Mouse (Mus musculus) gastrocnemius, postnatal 25 days (tissue): ENCODE measurements at regions not wholly inside any gene's neighbourhood (a gene's known extent, or its start where the extent isn't known, plus 50 kb on each side); places are given as distances from the start of the nearest gene placed in this dataset.

Source experiments
- DNase-seq: peaks from one replicate; pipeline ENCODE4 v3.0.0; 2022

DNA sequence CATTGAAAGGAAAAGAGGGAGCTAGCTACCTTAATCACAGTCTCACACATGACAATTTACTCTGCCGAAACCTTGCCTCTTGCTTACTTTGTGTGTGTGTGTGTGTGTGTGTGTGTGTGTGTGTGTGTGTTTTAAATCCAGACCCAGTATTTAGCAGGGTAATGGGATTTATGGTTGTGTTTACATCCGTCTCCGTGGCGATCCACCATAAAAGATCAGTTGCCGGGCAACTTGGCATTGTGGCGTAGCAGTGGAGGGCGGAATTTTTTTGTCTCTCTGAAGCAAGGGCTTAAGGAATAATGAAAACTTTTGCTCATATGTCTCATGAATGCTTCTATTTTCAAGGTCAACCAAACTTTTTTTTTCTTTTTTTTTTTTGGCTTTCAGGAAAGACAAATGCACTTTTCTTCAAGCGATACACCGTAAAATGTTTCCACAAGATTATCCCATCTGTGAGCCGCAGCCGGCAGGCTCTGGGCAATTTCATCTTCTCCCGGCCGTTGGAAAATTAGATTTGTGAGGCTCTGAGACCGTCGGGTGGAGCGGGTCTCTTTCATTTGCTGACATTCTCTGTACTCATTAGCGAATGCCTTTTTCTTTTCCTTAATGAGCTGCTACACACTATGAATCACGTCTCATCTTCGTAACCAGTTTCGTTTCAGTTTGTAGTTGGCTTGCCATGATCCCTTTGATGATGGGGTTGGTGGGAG, 53.9 kb upstream of the Ptch1 start:
- no peak for DNase-seq

DNA sequence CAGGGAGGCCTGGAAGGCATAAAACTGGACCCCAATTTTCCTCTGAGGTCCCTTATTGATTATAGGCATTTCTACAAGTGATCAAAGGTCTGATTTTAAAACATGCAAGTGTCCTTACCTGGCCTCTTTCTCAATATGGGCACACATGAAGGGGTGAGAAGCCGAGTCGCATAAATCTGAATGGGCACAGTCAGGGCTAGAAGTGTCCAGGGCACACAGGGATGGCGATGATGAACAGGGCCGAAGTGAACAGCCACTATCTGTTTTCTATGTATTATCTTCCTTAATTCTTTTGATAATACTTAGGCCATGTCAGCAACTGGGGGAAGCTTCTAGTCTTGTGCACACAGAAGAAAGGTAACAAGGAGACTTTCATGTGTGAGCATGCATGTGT, 54.5 kb upstream of the Ptch1 start:
- DNase-seq = no peak

DNA sequence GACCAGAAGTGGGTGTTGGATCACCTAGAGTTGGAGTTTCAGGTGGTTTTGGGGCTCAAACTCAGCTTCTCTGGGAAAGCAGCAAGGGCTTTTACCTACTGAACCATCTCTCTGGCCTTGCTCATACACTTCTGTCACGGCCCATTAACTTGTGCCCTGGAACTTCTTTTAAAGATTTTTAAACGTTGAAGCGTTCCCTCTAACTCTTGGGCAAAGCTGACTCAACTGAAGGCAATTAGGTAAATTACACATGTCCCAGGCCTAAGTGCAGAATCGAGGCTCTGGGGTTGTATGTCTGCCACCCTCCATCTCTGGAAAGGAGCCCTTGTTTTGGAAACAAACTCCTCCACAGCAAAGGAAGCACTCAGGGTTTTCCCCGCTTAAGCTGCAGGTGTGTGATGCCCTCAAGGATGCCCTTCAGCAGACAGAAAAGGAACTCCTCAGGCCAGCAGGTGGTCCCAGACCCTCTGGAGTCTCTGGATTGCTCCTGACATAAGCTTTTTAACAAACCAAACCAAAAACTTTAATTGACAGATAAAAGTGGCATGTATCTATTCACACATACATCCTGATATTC, 58.5 kb upstream of the Ptch1 start:
- no peak for DNase-seq

DNA sequence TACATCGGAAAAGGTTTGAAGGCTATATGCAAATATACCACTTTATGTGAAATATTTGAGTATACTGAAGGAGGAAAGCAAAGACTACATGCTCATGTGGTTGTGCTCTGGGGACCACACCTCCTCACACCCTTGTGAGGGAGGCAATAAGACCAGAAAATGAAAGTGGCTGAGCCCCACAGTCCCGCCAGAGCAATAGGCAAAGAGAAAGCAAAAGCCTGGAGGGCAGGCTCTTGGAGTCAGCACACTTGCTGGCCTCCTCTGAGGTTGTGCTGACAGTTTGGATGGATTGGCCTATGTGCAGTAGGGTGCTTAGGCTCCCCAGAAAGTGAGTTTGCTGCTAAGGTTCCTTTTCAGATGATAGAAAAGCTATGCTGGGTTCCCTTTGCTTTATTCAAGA, 60.9 kb upstream of the Ptch1 start:
- DNase-seq = no peak

DNA sequence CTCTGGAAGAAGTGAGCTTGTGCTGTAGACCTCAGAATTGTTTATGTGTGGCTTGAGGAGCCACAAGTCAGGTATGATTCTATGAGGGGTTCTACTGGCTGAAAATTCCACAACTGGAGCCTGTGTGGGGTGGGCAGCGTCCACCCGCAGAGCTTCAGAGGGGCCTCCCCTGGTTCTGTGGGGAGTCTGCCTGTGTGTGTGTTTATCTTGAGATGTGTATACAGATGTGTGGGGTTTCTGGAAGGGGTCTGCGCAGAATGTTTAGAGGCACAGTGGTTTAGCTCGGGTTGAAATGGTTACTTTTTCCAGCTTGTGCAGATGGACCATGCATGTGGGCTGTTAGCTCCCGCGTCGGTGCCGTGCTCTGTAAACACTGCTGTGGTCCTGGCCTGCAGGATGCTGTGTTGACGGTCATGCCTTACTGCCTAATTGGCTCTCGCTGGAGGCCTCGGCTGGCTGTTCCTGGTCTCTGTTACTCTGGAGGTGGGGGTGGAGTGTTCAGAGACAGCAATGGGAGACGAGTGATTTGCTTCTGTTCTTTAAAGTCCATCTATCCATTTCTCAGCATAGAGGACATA, 68.3 kb upstream of the Ptch1 start:
- DNase-seq = no peak

DNA sequence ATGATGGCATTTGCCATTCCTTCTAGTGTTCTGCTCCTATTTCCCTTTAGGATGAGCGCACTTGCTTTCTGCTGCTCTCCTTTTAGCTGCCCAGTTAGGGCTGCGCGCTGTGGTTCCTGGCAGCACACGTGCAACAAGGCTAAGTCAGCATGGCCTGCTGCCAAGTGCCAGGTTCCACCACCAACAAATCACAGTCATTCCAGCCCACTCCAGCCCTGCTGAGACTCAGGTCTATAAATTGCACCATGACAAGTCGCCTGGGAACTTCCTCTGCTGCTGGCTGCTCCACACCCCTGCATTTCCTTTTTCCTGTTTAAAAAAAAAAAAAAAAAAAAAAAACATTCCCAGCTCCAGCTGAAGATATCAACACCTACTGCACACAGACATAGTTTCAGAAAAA, 69.2 kb upstream of the Ptch1 start:
- DNase-seq = peak; percentile 60

DNA sequence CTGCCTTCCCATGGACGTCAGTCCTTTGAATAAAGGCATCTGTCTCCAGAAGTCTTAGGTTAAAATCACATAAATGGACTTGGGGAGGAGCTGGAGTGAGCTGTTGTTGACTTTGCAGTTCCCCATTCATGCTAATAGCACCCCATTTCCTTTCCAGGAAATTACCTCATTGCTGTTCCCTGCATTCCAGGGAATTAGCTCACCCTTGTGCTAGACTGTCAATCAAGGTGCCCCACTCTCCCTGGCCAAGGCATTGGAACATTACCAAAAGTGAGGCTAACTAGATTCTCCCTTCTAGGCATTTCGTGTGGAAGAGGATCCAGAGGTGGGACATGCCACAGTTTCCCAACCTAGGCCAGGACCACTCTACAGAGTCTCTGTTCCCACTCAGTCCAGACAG, 70.0 kb upstream of the Ptch1 start:
- DNase-seq = no peak

DNA sequence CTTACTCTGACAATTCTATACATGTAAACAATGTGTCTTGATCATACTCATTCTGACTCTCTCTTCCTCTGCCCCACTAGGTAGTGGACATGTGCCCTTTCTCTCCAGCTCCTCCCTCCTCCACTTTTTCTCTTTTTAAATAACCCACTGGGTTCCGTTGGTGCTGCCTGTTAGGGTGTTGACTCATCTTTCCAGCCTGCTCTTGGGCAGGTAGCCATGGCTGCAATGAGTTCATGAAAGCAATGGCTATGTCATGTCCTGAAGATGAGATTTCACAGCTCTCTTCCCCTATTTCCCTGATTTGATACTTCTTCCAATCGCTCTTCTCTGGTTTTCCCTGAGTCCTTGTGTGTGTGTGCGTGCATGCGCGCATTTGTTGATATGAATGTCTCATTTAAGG, 70.9 kb upstream of the Ptch1 start:
- DNase-seq = no peak

DNA sequence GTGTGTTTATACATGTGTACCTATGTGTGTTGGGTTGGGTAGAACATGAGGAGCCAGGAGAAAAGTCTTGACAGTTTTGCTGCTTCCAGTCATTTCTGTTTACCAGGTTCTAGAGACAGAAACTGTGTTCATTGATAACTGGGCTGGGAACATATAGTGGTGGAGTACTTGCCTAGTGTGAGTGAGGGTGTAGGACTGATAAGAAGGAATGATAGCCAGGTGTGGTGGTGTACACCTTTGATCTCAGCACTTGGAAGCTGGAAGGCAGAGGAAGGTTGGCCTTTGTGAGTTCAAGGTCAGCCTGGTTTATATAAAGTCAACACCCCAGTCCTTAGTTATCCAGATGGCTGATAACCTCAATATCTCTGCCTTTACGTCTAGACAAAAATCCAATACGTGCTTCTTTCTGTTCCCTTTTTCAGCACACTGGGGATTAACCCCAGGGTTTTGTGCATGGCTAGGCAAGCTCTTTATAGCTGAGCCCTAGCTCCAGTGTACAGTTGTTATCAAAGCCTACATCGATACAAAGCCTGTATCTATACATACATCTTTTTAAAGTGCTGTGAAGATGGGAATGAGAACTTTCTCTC, 75.8 kb upstream of the Ptch1 start:
- DNase-seq = no peak

DNA sequence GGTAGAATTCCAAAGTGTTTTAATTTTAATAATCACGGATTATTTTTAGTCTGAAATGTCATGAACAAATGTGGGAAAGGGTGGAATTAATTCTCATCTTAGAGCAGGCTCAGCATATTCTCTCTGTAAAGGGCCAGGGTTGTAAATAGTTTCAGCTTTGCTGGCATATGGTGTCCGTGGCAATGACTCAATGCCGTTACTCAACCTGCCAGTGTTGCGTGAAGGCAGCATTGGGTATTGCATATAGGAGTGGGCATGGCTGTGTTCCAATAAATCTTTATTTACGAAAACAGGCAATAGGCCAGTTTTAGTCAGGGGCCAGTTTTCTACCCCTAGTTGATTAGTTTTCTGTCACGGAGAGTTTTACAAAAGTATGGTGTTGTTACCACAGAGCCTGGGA, 81.1 kb upstream of the Ptch1 start:
- no peak for DNase-seq

DNA sequence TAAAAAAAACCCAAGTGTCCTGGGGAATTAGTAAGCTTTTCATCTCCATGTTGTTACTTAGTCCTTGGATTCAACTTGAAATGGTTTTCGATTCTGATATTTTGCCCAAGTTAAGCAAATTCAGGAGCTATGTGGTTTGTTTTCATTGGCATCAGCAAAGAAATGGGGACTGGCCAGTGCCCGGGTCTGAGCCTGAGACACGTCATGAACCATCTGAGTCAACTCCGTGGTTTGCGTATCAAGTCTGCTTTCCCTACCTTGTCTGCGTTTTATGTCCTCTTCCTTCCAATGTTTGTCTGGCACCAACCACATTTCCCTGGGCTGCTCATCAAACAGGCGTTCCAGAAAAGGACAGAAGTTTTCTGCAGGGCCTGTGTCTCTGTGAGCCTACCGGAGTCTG, 83.7 kb upstream of the Ptch1 start:
- no peak for DNase-seq

DNA sequence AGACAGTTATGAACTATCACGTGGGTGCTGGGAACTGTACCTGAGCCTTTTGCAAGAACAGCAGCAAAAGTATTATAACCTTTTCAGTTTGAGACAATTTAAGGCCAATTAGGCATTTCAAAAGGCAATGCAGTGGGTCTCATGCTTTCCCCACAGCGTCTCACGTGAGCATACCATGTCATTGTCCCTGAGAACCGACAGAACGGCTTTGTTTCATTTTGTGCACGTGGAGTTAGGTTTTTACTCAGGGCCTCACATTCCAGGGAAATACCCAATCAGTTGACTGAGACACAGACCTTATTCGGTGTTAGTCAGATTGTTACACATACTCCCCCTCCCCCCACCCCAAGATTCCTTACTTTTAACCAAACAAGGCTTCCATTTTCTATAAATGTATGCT, 86.0 kb upstream of the Ptch1 start:
- DNase-seq = no peak

DNA sequence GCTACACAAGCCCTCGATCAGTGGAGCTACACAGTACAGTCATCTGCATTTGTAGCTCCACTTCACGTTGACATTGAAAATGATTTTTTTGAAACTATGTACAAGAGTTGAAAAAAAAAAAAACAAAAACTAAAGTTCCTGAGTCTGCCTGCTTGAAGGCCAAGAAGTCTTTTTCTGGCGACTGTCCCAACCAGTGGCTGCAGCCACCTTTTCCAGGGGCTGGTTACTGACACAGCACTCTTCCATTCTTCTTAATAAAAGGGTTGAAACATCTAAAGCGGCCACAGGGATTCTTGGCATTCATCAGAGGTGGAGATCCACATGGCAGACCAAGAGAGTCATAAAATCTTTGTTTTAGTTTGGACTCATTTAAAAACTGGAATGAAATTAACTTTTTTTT, 87.0 kb upstream of the Ptch1 start:
- no peak for DNase-seq

DNA sequence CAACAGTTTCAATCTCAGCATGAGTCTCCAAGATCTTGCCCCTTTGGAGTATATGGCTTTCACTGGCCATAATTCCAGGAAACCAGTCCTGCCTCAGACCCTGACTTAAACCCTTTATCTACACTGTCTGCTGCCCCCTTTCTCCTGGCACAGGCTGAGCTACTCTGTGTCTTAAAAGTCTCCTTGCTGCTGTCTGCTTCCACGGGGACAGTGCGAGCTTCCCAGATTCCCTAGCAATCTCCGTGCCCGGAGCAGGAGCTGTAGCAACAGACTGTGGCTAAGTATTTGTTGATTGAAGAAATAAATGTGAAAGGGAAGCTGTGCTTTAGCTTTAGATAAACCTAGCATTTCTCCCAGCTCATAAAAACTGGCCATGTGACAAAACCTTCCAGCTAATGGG, 95.2 kb upstream of the Ptch1 start:
- no peak for DNase-seq

DNA sequence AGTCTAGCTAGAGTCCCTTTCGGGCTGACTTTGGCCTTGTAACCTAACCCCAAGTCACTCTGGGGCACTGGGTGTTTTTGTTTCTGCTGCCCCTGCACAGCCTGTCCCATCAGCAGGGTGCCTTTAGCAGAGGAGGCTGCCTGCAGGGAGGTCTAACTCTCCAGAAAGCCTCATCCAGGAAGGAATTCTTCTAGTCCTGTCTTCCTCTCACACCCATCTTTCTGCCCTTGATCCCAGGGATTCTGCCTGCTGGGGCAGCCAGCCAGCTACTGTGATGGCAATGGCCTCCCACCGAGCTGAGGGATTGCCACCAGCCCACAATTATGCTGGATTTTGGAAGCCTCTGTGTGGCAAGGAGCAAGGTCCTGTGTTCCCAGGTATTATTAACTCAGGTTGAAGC, 95.6 kb upstream of the Ptch1 start:
- no peak for DNase-seq

DNA sequence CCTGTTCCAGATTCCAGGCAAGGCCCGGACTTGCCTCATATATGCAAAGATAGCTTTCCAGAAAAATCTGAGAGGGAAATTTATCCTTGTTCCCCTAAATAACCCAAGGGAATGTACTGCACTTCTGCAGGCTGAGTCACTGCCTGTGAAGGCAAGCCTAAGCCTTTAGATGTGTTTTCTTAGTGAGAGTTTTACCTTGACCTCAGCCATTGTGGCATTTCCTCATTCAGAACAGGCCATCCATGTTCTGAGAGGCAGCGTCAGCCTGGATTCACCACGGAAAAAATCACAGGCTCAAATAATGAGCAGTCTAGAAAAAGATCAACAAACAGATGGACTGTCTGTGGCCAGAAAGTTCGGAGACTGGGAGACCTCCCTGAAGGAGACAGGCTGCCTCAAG, 99.0 kb upstream of the Ptch1 start:
- no peak for DNase-seq

DNA sequence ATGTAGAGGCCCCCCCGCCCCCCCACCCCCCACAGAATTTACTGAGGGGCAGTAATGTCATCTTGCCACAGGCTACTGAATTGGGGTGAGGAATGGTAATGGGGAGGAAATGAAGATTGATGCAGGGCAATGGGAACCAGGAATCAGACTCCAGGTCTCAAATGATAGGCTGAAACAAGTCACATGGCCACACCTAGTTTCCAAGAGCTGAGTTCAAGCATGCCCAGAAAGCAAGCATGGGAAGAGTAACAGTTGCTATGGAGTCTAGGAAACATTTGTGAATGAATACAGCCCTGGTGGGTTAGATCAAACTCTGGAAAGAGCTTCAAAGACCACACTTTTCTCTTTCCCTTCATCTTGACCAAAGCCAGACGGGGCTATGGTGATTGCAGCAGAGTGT, 104.3 kb upstream of the Ptch1 start:
- DNase-seq = no peak

DNA sequence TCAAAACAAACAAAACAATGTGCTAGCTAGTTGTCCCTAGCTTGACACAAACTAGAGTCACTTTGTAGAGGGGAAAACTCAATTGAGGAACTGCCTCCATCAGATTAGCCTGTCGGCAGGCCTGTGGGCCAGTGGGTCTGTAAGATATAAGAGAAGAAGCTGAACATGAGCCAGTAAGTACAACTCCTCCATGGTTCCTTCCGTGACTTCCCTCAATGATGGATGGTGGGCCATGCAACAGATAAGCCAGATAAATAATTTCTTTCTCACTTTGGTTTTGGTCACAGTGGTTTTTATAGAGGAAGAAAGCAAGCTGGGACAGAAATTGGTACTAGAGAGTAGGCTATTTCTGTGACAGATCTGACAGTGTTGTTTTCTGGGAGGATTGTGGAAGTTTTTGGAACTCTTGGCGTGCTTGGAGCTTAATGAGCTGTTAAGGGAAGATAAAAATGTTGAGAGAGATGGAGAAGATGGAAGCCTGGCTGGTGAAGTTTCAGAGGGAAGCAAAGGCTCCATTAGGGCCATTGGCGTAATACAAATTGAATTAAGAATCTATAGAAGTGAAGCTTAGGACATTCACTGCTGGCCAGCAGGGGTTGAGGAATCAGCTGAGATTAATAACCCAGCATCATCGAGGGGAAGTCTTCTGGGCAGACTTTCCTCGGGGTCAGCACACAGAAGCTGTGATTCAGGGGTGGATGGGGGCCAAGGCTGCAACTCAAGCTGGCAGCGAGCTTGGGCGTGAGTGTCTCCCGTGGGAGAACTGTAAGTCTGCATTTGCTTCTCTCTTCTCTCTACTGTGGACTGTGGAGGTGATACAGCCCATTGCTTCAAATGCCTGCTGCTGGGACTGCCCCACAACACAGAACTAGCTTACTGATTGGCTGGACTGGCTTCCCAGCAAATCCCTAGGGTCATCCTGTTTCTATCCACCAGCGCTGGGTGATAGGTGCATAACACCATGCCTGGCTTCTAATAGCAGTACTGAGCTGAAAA, 105.2 kb upstream of the Ptch1 start:
- DNase-seq = no peak

DNA sequence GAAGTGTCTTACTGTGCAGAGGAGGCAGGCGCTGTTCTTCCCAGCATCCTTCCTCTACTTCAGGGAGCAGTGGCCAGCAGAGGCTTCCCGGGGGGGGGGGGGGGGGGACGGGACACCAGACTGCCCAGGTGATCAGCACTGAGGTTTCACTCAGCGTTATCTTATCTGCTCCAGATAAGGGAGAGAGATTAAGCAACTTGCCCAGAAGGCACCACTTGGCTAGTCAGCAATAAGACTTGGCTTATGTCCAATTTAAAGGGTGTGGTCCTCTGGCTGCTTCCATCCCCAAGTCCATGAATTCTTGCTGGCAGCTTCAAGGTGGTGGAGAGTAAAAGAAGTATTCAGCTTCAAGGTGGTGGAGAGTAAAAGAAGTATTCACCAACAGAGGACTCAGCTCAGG, 108.9 kb upstream of the Ptch1 start:
- DNase-seq = no peak

DNA sequence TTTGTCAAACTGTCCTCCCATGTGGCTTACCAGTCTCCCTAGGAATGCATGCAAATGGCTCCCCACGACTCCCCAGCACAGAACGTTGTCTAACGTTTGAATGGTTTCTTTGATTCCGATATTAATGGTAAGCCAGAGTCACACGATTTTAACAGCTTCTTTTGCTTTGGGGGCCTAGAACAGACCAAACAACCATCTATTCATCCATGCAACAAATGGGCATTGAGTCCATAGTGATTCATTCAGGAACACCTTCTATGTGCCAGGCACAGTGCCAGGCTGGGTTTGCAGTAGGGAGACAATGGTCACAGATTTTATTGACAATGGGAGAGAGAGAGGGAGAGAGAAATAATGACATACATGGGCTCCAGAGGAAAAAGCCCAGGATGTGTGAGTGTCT, 118.6 kb upstream of the Ptch1 start:
- DNase-seq = no peak

DNA sequence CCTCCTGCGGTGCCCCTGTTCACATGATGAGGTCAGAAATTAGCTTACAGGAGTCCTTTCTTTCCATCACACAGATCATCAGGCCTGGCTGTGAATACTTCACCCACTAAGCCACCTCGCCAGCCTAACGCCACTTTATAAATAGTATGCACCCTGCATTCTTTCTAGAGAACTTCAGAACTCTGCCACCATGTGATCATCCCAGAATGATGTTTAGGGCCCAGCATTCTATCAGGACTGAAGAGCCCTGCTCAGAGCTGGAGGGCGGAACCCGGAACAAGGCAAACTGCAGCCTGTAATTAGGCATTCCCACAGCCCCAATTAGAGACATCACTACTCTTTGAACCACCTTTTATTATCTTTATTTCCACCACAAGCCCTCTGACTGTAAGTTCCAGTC, 120.2 kb upstream of the Ptch1 start:
- no peak for DNase-seq

DNA sequence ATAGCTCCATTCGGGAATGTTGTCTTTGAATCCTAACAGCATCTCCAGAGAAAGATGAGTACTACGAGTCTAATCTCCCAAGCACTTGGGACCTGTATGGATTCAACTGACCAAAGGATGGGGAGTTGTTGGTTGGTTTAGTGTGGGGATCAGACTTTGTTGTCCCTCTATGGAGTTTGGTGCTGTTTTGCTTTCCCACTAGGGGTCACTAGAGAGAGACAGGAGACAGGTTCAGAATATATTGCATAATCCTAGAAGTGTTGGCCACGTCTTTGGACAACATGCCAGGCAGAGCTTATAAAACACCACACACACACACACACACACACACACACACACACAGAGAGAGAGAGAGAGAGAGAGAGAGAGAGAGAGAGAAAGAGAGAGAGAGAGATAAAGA, 118.6 kb upstream of the Ercc6l2 start:
- no peak for DNase-seq

DNA sequence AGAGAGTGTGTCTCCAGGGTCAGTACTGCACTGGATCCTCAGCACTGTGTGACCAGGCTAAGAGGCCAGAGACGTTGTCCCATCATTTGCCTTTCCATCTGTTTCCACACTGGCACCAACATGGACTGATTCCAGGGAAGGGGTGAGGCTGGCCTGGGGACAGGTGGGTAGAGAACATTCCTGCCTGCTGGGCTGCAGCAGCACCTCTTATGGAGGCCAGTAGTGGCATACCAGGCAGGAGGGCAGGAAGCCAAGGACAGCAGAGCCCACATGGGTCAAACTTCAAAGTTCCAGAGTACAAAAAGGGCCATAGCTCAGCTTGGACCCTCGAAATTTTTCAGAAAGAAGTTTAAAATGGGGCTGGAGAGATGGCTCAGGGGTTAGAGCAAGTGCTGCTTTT, 115.4 kb upstream of the Ercc6l2 start:
- no peak for DNase-seq
